Mouse (Mus musculus) heart, embryonic 12.5 days (tissue): ENCODE data around the gene Gdf10. TPM values are rescaled to one million over a fixed set of nuclear protein-coding genes. Genes with fewer than 3 reads are reported as not detected.

Experiments used
- ATAC-seq: fragments of 200-750 bp; cut with Nextera tagmentation; 2 replicates; pipeline ENCODE4 v1.8.0; 2017; ENCODE audit warnings: moderate TSS enrichment, moderate library complexity; ENCODE audit not compliant: insufficient number of reproducible peaks, low FRiP score
- H3K27ac ChIP-seq: fragments of 300-500 bp; sonication (generic); 2 replicates; pipeline ENCODE4 v1.5.1; 2016; ENCODE audit warnings: mild to moderate bottlenecking, moderate library complexity; ENCODE audit not compliant: poor library complexity, severe bottlenecking
- H3K27me3 ChIP-seq: fragments of 300-500 bp; sonication (generic); replicated peaks from 2 replicates; pipeline ENCODE4 v1.6.1; 2016; ENCODE audit warnings: mild to moderate bottlenecking, moderate library complexity
- H3K36me3 ChIP-seq: fragments of 300-500 bp; sonication (generic); 2 replicates; pipeline ENCODE4 v1.6.1; 2016; ENCODE audit warnings: mild to moderate bottlenecking, moderate library complexity
- H3K4me1 ChIP-seq: fragments of 300-500 bp; sonication (generic); replicated peaks from 2 replicates; pipeline ENCODE4 v1.6.1; 2016; ENCODE audit warnings: mild to moderate bottlenecking
- H3K4me2 ChIP-seq: fragments of 300-500 bp; sonication (generic); 2 replicates; pipeline ENCODE4 v1.6.1; 2016; ENCODE audit warnings: mild to moderate bottlenecking, moderate library complexity
- H3K4me3 ChIP-seq: fragments of 300-500 bp; sonication (generic); 2 replicates; pipeline ENCODE4 v1.5.1; 2016; ENCODE audit warnings: mild to moderate bottlenecking
- H3K9ac ChIP-seq: fragments of 300-500 bp; sonication (generic); 2 replicates; pipeline ENCODE4 v1.6.1; 2016; ENCODE audit warnings: mild to moderate bottlenecking, moderate library complexity
- H3K9me3 ChIP-seq: fragments of 300-500 bp; sonication (generic); replicated peaks from 2 replicates; pipeline ENCODE4 v1.6.1; 2016; ENCODE audit warnings: mild to moderate bottlenecking, moderate library complexity
- WGBS: fragments of 180-500 bp; shearing (Covaris S2); methylation state at CpG from one replicate; pipeline ENCODE4 v1.1.7; 2016; 5-methylcytosine and 5-hydroxymethylcytosine counted together
- polyA plus RNA-seq: library from polyadenylated mRNA; unstranded; fragments of >200 nt; fragmentation: Nextera tagmentation; extraction: Ambion mirVana; gene quantifications from 2 replicates; pipeline ENCODE4 v1.2.1, GENCODE M21; 2016

Gdf10 gene
- polyA plus RNA-seq, 1 experiment from 2014 or later, result 1.3 TPM

DNA sequence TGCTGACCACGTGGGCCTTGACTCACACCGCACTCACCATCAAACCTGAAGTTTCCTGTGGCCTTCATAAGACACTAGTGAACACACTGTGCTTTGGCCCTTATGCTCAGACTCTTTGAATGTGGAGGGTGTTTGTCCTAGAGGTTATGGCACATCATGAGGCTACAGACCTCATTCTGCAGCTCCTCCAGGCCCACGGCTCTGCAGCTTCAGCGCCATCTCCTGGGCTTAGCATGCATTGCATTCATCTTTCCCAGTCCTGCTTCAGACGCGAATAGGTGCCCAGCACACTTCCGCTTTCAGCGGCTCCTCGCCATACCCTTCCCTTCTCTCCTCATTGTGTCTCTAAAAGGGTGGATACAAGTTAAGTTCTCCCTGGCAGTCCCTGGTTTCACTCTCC is 15.7 kb downstream of the Gdf10 start:
- Histone ChIP-seq H3K27me3 (peaks cover 27% of the 10 kb centered on the region), H3K27ac (no peak overlapping the region), H3K36me3 (no peaks in the 10 kb centered on the region), H3K9me3 (no peaks in the 10 kb centered on the region), H3K4me3 (peak overlapping the region; percentile 19; the same call in 1 of the 2 replicates), H3K9ac (no peak overlapping the region; the same call in 1 of the 2 replicates), H3K4me2 (peak overlapping the region; percentile 58), H3K4me1 (peaks cover 16% of the 10 kb centered on the region)
- 28% methylated on average over 9 of the region's 9 CpGs for WGBS
- no peak for ATAC-seq

GRCm38 (mm10) chr14:33940739-33941138 is 17.4 kb downstream of the Gdf10 start, which contains the start of gene Gdf2:
Gene Gdf2, plus strand, starts transcription at chr14:33941039.
- no peaks in the 10 kb centered on the region for H3K36me3 ChIP-seq
- H3K27me3 ChIP-seq, result peaks cover 17% of the 10 kb centered on the region
- H3K4me2 ChIP-seq, result peak within 1 kb of the TSS; percentile 12; the same call in 1 of the 2 replicates
- no peak within 1 kb of the TSS for H3K4me3 ChIP-seq
- H3K27ac ChIP-seq, result no peak within 1 kb of the TSS
- H3K9me3 ChIP-seq, result no peaks in the 10 kb centered on the region
- peaks cover 16% of the 10 kb centered on the region for H3K4me1 ChIP-seq
- no peak within 1 kb of the TSS for H3K9ac ChIP-seq
- 20% methylated on average over 8 of the region's 8 CpGs for WGBS
- ATAC-seq, result no peak; the same call in 1 of the 2 replicates

GRCm38 (mm10) chr14:33942222-33942621 is 18.8 kb downstream of the Gdf10 start:
- no peak for ATAC-seq
- peaks cover 16% of the 10 kb centered on the region for H3K4me1 ChIP-seq
- no peaks in the 10 kb centered on the region for H3K36me3 ChIP-seq
- H3K9ac ChIP-seq, result no peak overlapping the region
- WGBS, result 64% methylated on average over 5 of the region's 5 CpGs
- no peak overlapping the region for H3K4me2 ChIP-seq
- no peaks in the 10 kb centered on the region for H3K9me3 ChIP-seq
- H3K4me3 ChIP-seq, result no peak overlapping the region
- H3K27ac ChIP-seq, result no peak overlapping the region
- 0 out of 2 replicates have a peak, but pooled peaks cover 3% of the 10 kb centered on the region for H3K27me3 ChIP-seq

- Histone ChIP-seq H3K9me3 (no peaks in the 10 kb centered on the region), H3K27me3 (0 out of 2 replicates have a peak, but pooled peaks cover 3% of the 10 kb centered on the region), H3K4me1 (peaks cover 11% of the 10 kb centered on the region), H3K4me3 (no peak overlapping the region), H3K4me2 (no peak overlapping the region), H3K9ac (no peak overlapping the region), H3K27ac (no peak overlapping the region), H3K36me3 (no peaks in the 10 kb centered on the region)
- no peak for ATAC-seq
- 69% methylated on average over 6 of the region's 6 CpGs for WGBS
Measured at GRCm38 (mm10) chr14:33946125-33946524, 22.7 kb downstream of the Gdf10 start.

DNA sequence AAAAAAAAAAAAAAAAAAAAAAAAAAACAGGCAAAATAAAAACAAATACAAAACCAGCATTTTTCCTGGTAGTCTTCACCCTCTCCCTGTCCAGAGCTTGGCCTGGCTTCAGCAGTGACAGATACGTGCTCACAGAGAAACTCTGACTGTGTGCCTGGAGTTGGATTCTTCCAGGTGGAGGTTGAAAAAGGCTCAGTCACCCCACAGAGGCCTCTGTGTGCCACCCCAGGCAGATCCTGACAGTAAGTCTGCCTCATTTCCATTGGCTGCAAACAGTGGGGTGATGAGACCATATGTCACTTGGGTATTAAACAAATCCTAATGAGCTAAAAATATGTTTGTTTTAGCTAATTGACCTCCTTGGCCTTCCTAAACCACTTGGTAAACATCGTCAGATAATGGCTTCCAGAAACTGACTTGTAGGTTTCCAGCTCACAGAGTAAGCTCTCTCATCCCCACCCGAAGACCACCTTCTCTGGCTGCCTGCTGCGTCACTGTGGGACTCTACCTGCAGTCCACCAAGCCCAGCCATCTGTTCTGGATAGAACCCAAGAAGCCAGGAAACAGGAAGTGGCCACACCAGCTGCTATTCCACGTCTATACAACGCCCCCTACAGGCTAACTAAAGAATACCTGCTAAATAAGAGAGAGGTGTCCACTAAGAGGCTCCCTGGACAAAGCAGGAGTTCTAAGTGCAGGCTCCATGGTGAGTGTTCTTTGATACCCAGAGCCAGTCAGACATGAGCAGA is 29.0 kb downstream of the Gdf10 start:
- H3K9me3 ChIP-seq, result no peaks in the 10 kb centered on the region
- 48% methylated on average over 6 of the region's 6 CpGs for WGBS

DNA sequence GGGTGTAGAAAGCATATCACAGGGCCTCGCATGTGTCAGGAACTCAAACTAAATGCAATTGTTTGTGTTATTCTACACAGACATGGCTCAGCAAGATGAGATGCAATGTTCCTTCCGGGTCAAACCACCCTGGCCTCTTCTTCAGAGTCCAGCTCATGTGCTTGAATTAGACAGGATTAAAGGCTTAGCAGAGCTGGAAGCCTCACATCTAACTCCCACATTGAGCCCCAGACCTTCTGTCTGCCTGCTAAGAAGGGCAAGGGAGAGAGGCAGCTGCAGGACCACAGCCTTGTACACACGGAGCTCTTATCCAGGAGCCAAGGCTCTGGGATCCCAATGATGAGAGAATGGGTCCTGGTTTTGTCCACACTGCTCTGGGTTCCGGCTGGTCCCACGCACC is 30.4 kb downstream of the Gdf10 start, which contains the start of gene Rbp3:
Gene Rbp3 (plus strand): TSS at position 243 of the 400 bp plus-strand sequence.
- no peaks in the 10 kb centered on the region for H3K36me3 ChIP-seq
- H3K4me3 ChIP-seq, result no peak within 1 kb of the TSS
- no peak within 1 kb of the TSS for H3K9ac ChIP-seq
- 79% methylated on average over 5 of the region's 5 CpGs for WGBS
- ATAC-seq, result no peak
- H3K4me1 ChIP-seq, result peaks cover 9% of the 10 kb centered on the region
- no peak within 1 kb of the TSS for H3K4me2 ChIP-seq
- H3K27me3 ChIP-seq, result peaks cover 8% of the 10 kb centered on the region; the same call in 1 of the 2 replicates
- no peak within 1 kb of the TSS for H3K27ac ChIP-seq
- H3K9me3 ChIP-seq, result no peaks in the 10 kb centered on the region

More for the DNA sequence above, 29.0 kb downstream of the Gdf10 start:
- no peak overlapping the region for H3K9ac ChIP-seq
- H3K4me3 ChIP-seq, result no peak overlapping the region
- no peak overlapping the region for H3K27ac ChIP-seq
- H3K4me2 ChIP-seq, result no peak overlapping the region
- peaks cover 8% of the 10 kb centered on the region; the same call in 1 of the 2 replicates for H3K27me3 ChIP-seq
- H3K4me1 ChIP-seq, result 0 out of 2 replicates have a peak, but pooled peaks cover 3% of the 10 kb centered on the region
- H3K36me3 ChIP-seq, result no peaks in the 10 kb centered on the region
- ATAC-seq, result no peak

DNA sequence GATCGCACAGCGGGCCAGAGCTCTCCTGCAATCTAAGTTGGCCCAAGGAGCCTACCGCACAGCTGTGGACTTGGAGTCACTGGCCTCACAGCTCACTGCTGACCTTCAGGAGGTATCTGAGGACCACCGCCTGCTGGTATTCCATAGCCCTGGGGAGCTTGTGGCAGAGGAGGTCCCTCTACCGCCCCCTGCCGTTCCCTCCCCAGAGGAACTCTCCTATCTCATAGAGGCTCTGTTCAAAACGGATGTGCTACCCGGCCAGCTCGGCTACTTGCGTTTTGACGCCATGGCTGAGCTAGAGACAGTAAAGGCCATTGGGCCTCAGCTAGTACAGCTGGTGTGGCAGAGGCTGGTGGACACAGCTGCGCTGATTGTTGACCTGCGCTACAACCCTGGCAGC is 32.7 kb downstream of the Gdf10 start:
- Histone ChIP-seq H3K27ac (no peak overlapping the region), H3K4me3 (no peak overlapping the region), H3K4me1 (peaks cover 15% of the 10 kb centered on the region), H3K4me2 (no peak overlapping the region), H3K9ac (no peak overlapping the region), H3K9me3 (no peaks in the 10 kb centered on the region), H3K36me3 (no peaks in the 10 kb centered on the region), H3K27me3 (peaks cover 8% of the 10 kb centered on the region; the same call in 1 of the 2 replicates)
- ATAC-seq, result no peak
- WGBS, result 60% methylated on average over 13 of the region's 13 CpGs

- Histone ChIP-seq H3K36me3 (no peaks in the 10 kb centered on the region), H3K4me1 (peaks cover 15% of the 10 kb centered on the region), H3K27ac (no peak overlapping the region), H3K4me3 (no peak overlapping the region), H3K9ac (no peak overlapping the region), H3K9me3 (no peaks in the 10 kb centered on the region), H3K4me2 (no peak overlapping the region), H3K27me3 (peaks cover 11% of the 10 kb centered on the region)
- ATAC-seq, result no peak
- 59% methylated on average over 4 of the region's 4 CpGs for WGBS
Measured at GRCm38 (mm10) chr14:33958186-33958585, 34.8 kb downstream of the Gdf10 start.

GRCm38 (mm10) chr14:33958841-33959240 is 35.5 kb downstream of the Gdf10 start:
- no peak for ATAC-seq
- Histone ChIP-seq H3K27ac (no peak overlapping the region), H3K4me2 (no peak overlapping the region), H3K9me3 (no peaks in the 10 kb centered on the region), H3K4me3 (no peak overlapping the region), H3K36me3 (no peaks in the 10 kb centered on the region), H3K9ac (no peak overlapping the region), H3K4me1 (peaks cover 15% of the 10 kb centered on the region), H3K27me3 (peaks cover 11% of the 10 kb centered on the region)
- WGBS, result 1% methylated on average over 3 of the region's 3 CpGs

DNA sequence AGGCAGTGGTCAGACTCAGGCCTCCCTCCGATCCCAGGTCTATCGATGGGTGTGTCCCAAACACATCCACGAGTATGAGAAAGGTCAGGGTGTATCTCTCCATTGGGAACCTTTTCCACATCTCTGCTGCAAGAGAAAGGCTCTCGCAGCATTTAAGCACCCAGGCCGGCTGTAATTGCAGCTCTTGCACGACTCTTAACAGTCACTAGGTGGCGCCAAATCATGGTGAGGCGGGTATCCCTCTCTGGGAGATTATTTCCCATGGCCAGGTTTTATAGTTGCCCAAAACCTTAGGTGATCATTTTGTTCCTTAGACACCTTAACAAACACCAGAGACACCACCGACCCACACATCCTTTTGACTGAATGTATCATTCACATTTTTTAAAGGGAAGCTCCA is 36.0 kb downstream of the Gdf10 start:
- Histone ChIP-seq H3K27me3 (peaks cover 11% of the 10 kb centered on the region), H3K4me3 (no peak overlapping the region), H3K9ac (no peak overlapping the region), H3K27ac (no peak overlapping the region), H3K4me1 (peaks cover 15% of the 10 kb centered on the region), H3K4me2 (no peak overlapping the region), H3K9me3 (no peaks in the 10 kb centered on the region), H3K36me3 (no peaks in the 10 kb centered on the region)
- 13% methylated on average over 9 of the region's 9 CpGs for WGBS
- ATAC-seq, result no peak

DNA sequence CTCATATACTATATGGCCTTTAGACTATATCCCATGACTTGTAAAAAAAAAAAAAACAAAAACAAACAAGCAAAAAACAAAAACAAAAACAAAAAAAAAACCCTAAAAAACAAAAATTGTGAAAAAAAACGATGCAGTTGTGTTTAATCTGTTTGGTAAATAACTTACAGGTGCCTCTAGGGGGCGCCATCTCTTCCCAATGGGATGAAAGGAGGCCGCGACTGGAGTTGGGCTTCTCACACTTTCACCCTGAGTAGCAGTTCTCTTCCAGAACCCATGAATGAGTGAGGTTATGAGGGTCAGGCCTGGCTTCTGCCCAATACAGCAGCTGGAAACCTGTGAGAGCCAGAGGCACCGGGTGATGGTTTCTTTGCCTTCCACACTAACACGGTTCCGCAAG is 42.3 kb downstream of the Gdf10 start:
- H3K4me3 ChIP-seq, result no peak overlapping the region
- no peak for ATAC-seq
- H3K4me2 ChIP-seq, result no peak overlapping the region
- H3K36me3 ChIP-seq, result no peaks in the 10 kb centered on the region
- H3K9ac ChIP-seq, result no peak overlapping the region
- peaks cover 3% of the 10 kb centered on the region; the same call in 1 of the 2 replicates for H3K27me3 ChIP-seq
- 56% methylated on average over 7 of the region's 7 CpGs for WGBS
- no peak overlapping the region for H3K27ac ChIP-seq
- no peaks in the 10 kb centered on the region for H3K4me1 ChIP-seq
- H3K9me3 ChIP-seq, result no peaks in the 10 kb centered on the region
